Mouse (Mus musculus) adrenal gland, postnatal 25 days (tissue): ENCODE measurements around the gene Eml2. TPM values are rescaled to one million over a fixed set of nuclear protein-coding genes. Genes with fewer than 3 reads are reported as not detected.

Experiments
- DNase-seq: peaks from one replicate; pipeline ENCODE4 v3.0.0; 2021; ENCODE audit warnings: mixed read lengths
- total RNA-seq: library from RNA; stranded (reverse); gene quantifications from 2 replicates; pipeline ENCODE4 v1.2.3, GENCODE M21; 2021

Gene Eml2
- total RNA-seq, 1 experiment from 2014 or later, result 66.2 TPM

DNA sequence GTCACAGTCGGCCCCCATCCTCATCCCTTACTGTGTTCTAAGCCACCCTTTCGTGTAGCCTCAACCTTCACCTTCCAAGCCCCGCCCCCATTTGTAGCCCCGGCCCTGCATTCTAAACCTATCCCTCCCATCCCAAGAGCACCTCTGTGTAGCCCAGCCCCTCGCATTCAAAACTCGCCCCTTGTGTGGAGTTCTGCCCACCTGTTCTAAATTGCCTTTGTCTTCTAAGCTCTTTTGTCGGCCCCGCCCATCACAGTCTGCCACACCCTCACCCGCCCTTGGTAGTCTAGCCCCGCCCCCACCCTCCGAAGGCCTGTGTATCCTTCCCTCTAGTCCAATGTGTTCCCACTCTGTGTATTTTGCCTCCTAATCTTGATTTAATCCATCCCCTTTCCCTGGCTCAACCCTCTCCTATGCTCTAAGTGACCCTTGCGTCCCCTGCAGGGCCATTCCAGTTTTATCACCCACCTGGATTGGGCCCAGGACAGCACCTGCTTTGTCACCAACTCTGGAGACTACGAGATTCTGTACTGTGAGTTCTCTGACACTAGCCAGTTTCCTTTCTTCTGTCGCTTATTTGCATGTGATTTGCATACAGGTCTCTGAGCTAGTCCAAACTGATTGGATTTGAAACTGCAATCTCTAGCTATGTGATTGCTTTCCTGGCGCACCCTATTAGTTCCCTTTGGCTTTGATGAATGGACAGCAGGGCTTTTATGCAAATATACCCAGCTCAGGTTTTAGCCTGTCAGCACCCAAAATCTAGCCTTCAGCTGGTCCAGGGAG is 26.0 kb downstream of the Eml2 start:
- no peak for DNase-seq

DNA sequence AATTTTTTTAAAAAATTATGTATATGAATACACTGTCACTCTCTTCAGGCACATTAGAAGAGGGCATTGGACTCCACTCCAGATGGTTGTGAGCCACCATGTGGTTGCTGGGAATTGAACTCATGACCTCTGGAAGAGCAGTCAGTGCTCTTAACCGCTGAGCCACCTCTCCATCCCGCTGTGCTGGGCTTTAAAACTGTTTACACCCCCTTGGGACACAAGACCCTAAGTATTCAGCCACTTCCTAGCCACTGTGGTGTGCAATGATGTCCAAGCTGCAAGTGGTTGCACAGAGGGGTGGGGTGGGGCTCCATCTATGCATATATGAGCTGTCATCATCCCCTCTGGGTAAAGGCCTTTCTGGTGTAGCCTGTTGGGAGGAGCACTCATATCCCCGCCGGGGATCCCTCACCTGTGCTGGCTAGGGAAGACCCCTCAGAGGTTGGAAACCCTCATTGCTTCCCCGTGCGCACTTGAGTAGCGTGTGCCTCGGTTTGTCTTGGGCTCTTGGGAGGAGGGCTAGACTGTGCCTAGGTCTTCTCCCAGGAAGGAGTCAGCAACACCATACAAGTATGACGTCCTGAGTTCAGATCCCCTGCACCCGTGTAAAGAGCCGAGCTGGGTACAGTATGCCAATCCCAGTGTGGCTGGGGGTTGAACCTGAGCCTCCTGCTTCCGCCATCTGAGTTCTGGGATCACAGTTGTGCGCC is 32.1 kb downstream of the Eml2 start:
- no peak for DNase-seq

DNA sequence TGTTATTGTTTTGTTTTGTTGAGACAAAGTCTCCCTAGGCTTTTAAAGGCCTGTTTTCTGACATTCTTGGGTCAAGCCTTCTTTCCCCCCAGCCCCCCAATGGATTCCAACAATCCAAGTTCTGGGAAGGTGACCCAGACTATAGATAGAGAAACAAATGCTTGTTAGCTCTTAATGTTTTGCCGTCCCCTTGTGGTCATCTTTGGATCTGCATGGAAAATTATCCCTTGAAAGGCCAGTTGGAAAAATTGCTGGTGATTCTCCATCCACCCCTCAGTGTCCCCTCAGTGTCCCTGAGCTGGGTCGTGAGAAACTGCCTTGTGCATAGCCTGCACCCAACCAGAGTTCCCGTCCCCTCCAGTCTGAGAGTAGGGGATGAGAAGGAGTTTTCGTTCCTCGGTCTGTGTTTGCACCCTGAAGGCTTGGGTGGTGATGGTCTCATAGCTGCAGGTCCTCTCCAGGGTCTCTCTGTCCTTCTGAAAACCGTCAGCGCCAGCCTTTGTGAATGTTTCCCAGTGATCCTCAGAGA is 32.8 kb downstream of the Eml2 start:
- no peak for DNase-seq

DNA sequence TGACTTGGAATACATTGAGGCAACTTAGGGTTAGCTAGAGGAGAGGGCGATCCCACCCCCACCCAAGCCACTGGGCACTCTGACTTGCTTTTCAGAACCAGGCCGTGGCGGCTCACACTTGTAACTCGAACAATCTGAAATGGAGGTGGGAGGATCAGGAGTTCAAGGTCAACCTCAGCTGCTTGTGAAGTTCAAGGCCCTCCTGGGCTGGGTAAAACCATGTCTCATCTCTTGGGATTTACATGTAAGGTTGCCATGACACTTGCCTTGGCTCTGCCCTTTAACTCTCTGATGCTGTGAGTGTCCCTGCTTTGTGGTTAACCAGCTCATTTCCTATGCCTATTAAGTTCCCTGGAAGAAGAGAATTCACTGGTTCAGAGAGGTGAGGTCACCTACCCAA is 33.3 kb downstream of the Eml2 start:
- no peak for DNase-seq

DNA sequence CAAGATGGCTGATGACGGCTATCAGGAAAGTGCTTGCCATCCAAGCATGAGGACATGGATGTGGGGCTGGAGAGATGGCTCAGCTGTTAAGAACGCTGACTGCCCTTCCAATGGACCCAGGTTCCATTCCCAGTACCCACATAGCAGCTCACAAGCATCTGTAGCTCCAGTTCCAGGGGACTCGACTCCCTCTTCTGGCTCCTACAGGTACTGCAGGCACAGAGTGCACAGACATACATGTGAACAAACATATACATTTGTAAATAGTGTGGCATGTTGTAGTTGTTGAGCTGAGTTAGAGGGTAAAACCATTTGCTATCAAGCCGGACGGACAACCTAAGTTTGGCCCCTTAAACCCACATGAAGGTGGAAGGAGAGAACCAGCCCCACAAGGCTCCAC is 33.8 kb downstream of the Eml2 start:
- no peak for DNase-seq

DNA sequence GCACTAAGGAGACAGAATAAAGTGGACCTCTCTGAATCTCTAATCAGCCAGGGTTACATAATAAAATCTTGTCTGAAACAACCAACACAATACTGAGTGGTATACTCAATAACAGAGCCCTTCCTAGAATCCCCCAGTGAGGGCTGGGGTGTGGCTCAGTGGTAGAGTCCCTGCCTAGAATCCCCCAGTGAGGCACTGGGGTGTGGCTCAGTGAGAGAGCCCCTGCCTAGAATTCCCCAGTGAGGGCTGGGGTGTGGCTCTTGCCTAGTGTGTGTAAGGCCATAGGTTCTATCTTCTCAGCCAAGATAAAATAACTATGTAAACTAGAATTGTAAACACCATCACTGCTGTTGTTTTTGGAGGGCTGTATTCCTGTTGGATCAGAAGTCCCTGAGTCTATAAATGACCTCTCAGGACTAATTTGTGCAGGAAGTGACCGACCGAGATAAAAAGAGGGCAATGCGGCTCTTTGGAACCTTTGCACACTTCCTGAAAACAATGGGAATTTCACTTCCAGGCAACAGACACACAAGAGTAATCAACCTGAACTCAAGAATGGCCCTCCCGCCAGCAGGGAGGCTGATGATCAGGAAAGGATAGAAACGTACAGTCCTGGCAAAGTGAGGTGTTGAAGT is 34.9 kb downstream of the Eml2 start:
- DNase-seq, result no peak

DNA sequence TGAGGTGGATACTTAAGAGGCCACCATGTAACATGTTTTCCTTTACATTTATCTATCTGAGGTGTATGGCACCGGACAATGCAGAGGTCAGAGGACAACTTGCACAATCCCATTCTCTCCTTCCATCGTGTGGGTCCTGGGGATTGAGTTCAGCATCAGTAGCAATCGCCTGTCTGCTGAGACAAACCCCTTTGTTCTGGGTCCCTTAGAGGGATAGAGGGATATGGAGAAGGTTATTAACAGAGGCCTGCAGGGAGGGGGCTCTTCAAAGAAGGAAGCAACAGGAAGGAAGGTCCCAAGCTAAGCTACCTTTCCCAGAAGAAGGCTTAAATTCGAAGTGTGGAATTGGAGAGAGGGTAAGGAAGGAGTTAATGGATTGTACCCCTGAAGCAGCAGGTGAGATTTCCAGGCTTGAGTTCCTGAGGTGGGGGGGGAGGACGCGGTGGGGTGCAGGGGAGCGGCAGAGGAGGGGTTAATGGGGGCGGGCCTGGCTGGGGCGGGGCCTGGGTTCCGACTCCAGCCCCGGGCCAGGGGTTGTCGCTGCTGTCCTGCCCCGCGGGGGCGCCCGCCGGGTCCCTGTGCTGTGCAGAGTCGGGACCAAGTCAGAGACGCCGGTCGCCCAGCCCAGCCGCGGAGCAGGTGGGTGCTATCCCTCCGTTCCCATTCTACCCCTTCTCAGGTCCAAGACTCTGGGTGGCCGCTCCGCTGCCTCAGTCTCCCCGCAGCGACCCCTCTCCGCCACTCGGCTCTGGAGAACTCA is 36.0 kb downstream of the Eml2 start, which contains the start of gene Gpr4:
Gene Gpr4 (plus strand): TSS at position 543 of the 760 bp plus-strand sequence.
- DNase-seq, result peak; percentile 66

DNA sequence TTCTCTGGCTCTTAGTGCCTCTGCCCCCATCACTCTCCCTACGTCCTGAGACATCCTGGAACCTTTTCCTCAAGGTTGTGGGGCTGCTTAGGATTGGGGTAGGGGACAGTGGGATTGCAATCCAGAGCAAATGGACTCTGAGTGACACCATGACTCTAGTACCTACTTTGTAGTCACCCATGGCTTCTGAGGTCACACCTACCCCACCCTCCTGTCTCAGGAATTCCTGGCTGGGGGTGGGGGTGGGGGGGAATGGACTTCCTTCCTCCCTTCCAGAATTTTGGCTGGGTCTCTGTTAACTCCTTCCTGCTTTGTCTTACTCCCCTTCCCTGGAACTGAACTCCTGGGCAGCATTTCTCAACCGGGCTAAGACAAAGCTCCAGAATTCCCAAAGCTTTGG is 37.2 kb downstream of the Eml2 start:
- DNase-seq, result no peak

DNA sequence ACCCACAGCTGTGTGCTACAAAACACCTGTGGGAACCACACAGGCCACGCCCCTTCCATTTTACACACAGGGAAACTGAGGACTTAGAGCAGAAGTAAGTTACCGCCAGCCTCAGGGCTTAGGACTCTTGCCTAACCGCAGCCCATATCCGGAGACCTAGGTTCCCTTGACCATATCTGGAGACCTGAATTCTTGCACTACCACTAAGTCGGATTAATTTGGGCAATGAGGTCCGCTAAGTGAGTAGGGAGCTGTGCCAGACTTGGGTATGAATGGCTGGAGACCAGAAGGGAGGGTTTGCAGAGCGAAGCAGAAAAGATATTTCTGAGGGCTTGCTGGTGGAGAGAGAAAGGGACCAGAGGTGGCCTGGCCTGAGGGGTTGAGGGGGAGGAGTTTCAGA is 38.1 kb downstream of the Eml2 start:
- DNase-seq, result no peak

DNA sequence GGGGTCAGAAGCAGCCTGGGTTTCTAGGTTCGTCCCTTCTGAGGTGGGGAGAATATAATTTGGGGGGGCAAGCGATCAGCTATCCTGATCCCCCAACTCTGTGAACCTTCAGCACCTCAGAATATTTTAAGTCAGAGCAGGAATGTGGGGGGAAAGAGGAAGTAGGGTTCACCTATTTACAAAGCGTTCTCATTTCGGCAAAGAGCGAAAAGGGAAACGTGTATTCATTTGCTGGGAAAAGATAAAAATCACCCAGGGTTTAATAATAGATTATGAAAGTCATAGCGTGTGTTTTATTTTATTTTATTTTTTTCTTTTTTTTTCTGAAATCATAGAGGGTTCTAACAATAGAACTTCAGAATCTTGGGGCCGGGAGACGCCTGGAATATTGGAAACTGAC is 38.7 kb downstream of the Eml2 start:
- DNase-seq, result no peak

DNA sequence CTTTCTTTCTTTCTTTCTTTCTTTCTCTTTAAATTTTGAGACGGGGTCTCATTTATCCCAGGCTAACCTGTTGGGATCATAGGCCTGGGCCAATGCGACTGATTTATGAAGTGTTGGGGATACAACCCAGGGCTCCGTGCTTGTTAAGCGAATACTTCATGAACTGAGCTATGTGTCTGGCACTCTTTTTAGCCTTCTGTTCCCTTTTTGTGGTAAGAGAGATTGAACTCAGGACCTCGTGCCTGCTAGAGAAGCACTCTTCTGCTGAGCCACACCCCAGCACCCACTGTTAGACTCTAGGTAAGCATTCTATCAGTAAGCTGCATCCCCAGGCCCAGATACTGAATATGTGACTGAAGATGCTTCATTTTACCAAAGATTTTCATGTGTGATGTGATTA is 41.3 kb downstream of the Eml2 start:
- DNase-seq, result no peak

DNA sequence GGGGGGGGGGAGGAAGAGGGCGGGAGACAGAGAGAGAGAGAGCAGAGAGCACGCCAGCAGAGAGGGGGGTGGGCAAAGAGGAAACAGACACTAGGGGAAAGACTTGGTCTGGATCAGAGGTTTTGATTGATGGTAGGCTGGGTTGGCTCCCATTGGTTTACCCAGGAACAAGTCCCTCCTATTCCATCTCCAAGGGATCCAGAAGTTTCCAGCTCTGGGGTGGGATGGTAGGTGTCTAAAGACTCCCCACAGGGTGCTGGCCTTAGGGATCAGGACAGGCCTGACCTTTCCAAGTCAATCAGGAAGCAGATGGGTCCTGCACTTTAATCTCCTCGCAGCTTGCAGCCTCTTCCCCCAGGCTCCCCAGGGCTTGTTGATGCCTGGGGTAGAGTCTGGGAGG is 41.7 kb downstream of the Eml2 start:
- DNase-seq, result no peak

DNA sequence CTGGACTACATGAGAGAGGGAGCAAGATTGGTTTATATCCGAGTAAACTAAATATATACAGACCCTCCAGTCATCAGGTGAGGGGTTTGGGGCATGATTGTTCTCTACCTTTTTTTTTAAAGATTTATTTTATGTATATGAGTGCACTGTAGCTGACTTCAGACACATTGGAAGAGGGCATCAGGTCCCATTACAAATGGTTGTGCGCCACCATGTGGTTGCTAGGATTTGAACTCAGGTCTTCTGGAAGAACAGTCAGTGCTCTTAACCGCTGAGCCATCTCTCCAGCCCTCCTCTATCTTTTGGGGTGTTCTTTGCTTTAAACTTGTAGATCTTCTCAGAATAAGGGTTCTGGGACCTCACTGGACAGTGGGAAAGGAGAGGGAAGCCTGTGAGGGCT is 43.8 kb downstream of the Eml2 start:
- DNase-seq, result no peak

DNA sequence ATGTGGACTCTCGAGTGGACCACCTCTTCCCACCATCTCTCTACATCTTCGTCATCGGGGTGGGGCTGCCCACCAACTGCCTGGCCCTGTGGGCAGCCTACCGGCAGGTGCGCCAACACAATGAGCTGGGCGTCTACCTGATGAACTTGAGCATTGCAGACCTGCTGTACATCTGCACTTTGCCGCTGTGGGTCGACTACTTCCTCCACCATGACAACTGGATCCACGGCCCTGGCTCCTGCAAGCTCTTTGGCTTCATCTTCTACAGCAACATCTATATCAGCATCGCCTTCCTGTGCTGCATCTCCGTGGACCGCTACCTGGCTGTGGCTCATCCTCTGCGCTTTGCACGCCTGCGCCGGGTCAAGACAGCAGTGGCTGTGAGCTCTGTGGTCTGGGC is 46.0 kb downstream of the Eml2 start:
- DNase-seq, result no peak

DNA sequence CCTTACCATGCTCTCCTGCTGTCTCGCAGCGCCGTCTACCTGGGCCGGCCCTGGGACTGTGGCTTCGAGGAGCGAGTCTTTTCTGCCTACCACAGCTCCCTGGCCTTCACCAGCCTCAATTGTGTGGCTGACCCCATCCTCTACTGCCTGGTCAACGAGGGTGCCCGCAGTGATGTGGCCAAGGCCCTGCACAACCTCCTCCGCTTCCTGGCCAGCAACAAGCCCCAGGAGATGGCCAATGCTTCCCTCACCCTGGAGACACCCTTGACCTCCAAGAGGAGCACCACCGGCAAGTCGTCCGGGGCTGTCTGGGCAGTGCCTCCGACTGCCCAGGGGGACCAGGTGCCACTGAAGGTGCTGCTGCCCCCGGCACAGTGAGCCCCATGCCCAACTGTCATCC is 46.7 kb downstream of the Eml2 start:
- DNase-seq, result no peak

DNA sequence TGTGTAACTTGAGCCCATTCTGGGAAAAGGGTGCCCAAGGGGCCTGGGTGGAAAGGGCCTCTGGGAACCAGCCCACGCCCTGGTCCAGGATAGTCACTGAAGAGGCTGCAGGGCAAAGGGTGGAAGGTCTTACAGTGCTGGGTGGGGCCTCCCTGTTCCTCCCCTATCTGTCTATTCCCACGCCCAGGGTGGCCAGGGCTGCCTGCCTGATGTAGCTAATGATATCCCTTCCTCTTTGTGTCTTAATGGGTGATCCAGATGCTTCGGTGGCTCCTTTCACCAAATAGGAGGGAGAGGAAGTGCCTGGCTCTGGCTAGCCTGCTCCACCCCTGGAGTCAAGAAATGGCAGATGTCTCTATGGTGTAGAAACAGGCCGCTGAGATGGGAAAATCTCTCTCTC is 48.7 kb downstream of the Eml2 start:
- no peak for DNase-seq

DNA sequence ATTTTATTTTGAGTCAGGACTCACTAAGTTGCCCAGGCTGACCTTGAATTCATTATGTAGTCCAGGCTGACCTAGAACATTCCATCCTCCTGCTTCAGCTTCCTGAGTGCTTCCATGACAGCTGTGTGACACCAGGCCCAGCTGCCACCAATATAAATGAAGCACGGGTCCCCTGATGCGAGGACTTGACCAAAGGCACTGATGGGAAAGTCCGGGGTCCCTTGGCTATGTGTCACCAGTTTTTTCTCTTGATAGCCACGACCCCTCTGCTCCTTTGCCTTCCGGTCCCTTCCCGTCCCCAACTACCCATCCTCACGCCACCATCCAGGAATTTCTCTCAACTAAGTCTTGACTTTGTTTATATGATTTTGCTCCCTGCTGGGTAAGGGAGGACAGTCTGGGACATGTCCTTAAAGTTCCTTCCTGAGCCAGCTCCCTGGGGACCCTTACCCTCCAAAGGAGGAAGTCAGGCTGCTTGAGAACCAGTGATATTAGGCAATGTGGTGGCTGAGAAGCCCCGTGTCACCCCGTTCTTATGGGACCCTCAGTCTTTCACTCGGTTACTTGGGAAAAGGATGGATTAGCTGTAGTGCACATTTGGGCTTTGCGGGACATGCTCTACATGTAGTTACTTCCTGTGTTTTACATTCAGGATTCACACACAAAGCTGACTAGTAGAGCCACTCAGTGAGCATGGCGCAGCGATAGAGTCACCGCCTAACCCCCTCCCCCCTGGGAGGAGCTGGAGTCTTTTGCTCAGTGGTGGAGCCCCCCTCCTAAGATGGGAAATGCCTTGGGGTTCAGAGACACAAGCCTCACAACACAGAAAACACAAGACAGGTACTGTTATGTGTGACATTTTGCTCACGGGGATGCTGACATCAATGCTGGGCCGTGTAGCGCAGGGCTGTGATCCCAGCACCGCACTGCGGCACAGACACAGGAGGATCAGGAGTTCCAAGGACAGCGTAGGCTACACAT is 50.9 kb downstream of the Eml2 start:
- no peak for DNase-seq

DNA sequence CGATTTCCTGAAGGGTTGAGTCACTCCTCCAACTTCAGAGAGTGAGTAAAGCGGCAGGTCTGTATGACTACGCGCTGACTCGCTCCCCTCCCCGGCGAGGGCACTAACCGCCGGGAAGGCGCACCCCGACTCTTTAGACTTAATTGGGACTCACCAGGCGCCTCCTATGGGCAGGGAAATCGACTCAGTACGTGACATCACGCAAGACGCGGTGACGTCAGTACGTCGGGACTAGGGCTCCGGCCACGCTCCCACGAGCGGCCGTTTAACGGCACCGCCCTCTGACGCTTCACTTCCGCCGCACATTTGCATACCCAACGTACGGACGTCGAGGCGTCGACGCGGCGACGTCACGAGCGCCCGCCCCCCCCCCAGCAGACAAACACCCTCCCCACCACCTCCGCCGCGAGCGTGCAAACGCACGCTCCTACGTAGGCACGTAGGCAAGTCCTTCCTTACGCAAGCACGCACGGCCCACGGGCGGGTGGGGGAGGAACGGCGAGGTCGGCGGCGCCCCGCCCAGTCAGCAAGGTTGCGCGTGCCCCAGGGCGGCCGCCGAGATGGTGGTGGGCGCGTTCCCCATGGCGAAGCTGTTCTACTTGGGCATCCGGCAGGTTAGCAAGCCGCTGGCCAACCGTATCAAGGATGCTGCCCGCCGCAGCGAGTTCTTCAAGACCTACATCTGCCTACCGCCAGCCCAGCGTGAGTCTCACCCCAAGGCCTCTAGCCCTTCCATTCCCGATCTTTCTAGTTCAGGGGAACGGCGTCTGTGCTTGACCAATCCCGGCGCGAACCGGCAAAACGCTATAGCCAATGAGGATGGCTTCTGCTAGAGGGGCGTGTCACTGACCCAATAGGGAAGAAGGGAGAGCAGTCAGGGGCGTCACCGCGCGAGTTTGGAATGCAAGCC is 51.9 kb downstream of the Eml2 start, which contains the start of gene Opa3:
Gene Opa3 (plus strand): TSS at position 452 of the 910 bp plus-strand sequence.
- DNase-seq, result peak; percentile 99

DNA sequence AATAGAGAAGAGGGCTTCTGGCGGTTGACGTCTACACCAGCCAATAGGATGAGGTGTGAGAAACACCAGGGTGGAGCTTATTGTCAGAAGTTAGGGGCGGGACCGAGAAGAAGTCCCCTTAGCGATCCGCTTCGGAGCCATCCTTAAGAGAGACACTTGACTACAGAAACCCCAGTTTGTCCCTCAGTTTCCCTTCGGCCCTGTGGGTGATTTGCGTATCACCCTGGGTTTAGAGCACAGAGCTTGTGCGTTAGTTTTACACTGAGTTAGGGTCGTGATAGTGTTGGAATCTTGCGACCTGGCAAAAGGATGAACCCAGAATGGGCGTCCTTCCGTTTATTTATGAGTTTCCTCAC is 52.5 kb downstream of the Eml2 start:
- no peak for DNase-seq

DNA sequence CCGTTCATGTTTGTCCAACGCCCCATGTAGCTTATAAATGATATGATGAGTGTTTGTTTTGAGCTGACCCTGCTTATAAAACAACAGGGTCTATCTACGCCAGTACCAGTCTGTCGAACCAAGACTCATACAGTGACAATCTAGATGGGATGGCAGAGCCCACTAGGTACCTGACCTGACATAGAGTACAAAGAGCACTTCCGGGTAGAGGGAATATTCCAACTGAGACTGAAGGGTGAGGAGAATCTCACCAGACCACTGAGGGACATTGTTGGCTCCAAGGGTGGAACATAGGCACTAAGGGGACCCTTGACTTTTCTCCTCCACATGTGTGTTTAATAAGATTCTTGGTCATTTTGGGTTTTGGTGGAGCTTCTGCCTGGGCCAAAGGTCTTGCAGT is 53.2 kb downstream of the Eml2 start:
- DNase-seq, result no peak
